Mouse (Mus musculus) heart, adult 9 months (tissue): ENCODE results near the gene Ephb1.

Experiments used
- DNase-seq, 2 experiments: peaks; one replicate each; pipeline ENCODE4 v3.0.0; 2022; ENCODE audit warnings: low spot score in 2 of 2

Gene Ephb1

DNA sequence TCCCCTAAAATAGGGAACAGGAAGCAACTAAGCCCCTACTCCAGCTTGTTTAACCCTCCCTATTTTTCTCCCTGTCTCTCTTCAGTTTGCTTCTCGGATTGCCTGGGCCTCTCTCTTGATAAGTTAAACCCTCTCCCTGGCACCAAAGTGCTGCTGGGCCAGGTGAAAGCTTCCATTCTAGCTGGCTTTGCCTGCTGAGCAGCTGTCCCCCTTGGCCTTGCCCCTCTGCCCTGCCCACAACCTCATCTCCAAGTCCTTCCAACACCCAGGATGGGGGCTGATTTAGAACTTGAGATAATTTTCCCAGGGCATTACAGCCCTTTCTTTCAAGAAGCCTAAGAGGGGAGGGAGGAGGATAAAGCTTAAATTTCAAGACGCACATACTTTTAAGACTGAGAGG, 174.0 kb downstream of the Ephb1 start:
- no peak for DNase-seq

DNA sequence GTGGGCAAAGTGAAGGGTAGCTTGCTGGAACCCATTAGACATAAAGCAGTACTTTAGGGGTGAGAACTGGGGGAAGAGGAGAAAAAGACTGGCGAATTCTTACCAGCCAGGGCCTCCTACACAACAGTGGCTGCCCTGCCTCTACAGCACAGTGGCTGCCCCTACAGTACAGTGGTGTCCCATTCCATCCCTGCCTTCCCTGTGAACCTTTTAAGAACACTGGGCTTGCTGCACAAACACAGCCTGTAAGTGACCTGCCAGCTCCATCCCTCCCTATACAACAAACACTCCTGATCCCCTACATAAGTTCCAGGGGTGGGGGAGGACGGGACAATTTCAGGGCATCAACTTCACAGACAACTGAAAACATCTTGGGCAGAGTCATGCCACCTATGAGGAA, 174.4 kb downstream of the Ephb1 start:
- DNase-seq: no peak

DNA sequence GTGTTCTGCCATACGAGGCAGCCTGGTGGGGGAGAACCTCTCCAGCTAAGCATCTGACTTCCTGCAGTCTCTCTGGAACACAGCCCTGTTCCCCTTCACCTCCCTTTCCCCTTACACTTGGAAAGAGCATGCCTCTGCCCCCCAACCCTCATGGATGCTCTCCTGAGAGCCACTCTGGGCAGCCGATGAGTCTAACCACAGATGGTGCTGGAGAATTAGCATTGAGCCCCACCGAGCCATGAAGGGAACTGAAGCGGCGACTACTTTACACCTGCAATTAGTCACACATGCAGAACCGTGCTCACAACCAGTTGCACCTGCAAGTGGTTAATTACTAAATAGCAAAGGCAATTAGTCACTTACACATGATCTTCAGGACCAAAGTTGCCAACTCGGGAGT, 184.8 kb downstream of the Ephb1 start:
- no peak for DNase-seq

DNA sequence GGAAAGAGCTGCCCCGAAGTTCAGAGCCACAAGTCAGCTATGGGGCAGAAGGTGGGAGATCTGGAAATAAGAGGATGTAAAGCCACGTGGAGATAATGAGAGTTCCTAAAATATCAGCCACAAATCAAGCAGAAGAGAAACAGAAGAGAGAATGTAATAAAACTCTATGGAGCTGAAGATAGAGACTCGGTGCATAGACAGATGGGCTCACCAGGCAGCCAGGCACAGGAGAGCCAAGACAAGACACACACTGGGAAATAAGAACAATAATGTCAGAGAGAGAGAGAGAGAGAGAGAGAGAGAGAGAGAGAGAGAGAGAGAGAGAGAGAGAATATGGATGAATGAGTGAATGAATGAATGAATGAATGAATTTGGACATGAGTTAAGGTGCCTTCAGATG, 198.6 kb downstream of the Ephb1 start:
- no peak for DNase-seq

DNA sequence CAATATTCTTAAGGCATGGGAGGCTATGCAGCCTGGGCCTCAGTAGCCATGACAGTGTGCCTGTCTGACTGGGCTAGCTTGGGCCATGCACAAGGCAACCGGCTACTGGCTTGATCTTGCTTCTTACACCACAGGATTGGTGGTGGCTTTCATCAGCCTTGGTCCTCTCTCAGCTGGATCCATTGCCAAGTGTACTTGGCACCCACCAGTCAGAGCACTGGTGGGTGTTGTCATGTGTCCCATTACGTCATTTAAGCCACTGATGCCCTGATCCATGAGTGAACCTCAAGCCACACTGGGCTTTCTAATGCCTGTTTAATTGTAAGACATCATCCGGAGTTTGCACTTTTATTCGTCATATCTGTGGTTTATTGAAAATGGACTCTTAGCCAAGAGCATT, 215.3 kb downstream of the Ephb1 start:
- no peak for DNase-seq

DNA sequence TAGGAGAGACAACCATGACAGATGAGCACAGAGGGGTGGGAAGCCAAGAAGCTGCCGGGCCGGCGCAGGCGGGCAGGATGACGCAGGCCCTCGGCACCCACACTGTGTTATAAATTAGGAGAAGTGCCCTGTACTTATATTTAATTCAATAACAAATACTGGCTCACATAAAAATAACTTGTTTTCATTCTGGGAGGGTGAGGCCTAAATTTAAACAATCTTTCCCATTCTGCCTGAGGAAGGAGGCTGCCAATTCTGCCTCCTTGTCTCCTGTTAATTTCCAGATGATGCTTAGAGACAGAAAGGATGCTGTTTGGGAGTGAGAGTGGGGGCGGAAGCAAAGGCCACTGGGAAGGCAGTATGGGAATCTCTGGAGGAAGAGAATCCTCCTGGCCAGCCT, 215.8 kb downstream of the Ephb1 start:
- DNase-seq: no peak

DNA sequence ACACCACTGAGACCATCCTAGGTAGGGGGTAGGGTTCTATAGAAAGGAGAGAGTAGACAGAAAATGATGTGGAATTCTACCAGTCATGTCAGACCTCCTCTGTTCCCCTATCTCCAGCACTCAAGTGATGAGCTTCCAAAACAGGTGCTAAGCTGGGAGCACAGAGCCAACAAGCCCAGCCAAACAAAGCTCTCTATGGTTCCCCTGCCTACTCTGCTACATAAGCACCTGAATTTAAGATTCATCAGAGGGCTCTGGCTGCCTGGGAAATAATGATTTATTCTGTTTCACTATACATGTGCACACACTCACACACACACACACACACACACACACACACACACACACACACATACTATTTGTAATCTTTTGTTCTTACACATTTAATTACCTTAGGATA, 216.3 kb downstream of the Ephb1 start:
- DNase-seq: no peak

DNA sequence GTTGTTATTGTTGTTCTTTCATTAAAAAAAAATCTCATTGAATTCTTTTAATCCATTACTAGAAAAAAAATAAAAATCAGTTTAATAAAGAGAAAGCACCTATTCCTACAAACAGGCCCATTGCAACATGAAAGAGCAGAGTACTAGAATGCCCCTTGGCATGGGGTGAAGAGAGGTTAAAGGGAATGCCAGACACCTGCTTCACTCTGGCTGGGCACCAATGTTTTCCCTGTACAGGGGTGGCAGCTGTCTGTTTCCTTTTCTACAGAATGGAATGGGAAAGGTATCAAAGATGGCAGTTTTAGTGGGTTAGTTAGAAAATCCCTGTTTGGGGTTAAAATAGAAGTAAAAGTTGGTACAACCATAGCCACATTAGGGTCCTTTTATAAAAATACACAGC, 224.0 kb downstream of the Ephb1 start:
- DNase-seq: no peak

DNA sequence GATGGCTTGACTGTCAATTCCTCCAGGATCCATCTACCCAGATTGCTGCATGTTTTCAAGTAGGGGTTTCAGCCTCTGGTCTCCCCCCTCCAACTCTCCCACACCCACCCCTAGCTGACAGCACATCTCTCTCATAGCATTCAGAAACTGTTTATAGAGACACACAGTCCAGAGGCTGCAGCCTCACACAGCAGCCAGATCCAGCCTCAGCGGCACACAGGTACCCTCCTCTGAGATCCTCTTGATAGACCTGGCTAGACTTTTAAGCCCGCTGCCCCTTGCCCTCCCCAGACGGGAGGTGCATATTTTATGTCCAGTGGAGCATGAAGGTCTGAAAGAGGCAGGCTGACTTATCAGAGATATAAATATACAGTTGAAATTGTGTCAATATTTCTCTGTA, 228.0 kb downstream of the Ephb1 start:
- no peak for DNase-seq

DNA sequence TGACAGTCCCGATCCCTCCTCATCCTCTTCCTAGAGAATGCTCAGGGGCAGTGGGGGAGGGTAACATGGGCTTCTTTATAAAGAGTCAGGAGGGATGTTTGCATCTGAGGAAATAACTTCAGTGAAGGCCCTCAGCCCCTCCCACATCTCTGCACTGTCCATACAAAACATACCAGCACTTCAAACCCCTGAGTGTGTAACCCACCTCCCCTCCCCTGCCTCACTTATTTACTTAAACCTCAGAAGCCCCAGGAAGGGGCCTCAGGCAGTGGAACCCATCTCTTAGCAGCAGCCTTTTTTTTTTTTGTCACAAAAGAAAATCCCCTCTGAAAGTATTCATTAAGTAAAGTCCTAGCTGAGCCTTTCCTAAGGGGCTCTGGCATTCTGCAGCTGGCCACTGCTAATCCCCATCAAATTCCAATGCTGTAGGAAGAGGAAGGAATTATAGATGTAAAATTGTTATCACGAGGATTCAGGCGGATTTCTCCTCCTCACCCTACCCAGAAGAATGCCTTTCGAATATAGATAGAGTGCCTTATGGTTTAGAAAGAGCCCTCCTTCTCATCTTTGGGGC, 231.5 kb downstream of the Ephb1 start:
- no peak for DNase-seq

DNA sequence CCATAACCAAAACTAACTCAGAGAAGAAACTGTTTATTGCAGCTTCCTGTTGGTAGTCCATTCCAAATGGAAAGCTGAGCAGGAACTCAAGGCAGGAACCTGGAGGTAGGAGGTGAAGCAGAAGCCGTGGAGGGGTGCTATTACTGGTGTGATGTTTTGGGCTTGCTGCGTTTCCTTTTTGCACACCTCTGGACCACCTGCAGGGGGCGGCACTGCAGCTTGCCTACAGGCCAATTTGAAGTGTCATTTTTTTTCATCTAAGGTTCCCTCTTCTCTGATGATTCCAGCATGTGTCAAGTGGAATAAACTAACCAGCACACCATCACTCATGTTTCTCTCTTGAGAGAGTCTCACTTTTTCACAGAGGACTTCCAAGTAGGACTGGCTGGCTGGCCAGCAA, 235.1 kb downstream of the Ephb1 start:
- DNase-seq: no peak

DNA sequence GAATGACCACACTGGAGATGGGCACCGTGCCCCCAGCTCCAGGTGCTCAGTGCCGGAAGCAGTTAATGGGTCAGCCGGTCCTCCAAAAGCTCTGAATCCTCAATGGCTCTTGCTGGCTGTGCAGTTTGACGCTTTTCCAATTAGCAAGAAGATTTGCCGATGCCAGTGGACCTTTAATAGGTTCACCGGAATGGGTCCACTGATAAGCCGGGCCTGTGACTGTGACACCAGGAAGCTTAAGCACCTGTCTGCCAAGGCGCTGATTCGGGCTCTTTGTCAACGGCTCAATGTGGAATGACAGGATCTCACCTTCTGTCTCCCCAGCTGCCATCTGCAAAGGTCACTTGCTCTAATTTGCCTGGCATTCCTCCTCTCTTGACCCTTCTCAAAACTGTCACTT, 239.2 kb downstream of the Ephb1 start:
- no peak for DNase-seq

DNA sequence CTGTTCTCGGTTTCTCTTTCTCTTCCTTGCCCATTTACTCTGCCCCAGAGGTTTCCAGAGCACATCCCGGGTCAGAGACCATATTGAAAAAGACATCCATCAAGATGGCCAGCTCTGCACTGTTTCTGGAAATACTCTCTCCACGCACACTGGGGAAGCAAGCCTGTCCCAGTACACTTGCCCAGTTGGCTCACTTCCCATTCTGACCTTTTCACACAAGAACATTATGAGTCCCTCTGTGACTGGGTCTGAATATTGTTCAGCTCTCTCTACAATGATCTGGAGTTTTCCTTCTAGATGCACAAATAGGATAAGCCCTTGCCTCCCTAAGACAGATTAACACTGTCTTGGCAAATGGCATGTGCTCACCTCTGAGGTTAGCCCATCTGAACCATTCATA, 243.0 kb downstream of the Ephb1 start:
- no peak for DNase-seq

DNA sequence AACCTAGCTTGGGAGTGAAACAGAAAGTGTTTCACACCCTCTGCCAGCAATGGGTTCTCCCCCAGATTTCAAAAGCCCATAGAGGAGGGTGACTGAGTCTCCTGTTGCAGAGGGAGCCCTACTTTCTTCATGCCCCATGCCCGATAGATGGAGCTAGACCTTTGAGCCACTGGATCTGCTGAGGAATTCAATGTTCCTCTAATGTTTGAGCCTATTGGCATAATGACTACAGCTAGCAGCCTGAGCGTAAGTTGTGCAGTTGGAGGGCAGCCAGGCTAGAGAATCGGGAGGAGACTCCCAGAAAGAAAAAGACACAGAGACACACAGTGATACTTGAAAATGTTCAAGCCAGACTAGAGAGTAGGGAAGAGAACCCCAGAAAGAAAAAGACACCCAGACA, 246.5 kb downstream of the Ephb1 start:
- no peak for DNase-seq

DNA sequence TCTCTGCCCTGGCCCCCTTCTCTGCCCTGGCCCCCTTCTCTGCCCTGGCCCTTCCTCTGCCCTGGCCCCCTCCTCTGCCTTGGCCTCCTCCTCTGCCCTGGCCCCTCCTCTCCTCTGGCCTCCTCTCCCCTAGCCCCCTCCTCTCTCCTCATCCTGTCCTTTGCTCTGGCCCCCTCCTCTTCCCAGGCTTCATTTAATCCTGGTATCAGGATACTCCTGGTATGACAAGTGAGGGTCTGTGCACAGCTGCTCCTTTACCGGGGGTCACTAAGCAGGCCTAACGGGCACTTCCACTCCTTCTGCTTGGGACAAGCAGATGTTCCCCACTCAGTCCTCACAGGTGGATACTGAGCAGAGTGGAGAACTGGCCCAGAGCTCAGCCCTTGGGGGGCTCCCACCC, 247.3 kb downstream of the Ephb1 start:
- no peak for DNase-seq

DNA sequence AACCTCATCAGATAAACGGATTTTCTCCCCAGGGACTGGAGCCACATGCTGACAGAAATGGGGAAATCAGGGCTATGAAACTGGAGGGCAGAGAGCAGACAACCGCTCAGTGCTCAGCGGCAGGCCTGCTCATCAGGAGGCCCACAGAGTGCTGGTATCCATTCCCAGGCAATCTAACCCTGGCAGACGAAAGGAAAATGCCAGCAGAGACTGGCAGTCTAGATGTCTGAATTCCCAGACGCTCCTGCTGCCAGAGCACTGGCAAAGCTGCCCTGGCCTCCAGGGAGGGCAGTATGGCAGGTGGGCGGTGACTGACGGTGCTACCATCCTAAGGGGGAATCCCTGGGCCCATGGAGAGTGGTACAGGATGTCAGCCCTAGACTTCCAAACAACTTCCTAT, 257.7 kb downstream of the Ephb1 start:
- no peak for DNase-seq

DNA sequence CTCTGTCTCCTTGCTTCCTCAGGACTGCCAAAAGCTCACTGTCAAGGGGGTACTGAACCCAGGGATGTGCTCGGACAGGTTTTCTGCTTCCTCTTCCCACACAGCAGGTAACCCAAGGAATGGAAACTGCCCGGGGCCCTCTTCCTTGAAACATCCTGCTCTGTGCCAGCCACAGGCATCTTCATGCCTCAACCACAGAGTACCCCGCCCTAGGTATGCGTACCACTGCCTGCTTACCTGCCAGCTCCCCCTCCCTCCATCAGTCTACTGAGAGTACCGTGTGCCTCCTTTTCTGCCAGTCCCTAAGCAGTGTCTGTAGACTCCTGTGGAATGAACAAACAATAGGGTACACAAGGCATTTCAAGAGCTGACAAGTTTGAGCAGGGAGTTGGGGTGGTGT, 265.9 kb downstream of the Ephb1 start:
- DNase-seq: no peak

DNA sequence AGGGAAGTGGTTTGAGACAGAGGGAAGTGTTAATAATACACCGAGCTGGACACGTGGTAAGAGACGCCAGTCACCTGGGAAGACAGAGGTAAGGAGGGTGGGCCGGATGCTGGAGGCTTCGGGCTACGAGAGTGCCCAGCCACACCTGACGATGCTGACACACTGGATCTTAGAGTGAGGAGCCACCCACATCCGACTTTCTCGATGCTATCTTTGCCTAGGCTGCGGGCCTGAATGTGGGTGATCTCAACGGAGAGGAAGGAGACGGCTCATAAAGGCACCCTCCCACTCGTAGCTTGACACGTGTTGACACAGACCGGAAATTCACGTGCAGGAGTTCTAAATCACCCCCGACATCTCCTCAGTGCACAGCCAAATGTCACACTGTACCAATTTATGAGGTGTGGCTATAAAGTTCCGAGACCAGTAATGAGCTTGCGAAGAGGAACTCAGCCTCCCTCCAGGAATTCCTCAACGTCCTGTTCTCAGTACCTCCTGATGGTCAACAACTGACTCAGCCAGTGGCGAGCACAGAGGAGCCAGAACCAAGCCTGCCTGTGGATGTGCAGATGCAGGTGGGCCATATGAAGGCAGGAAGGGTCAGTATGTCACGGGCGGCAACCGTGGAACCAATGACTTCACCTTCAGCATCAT, 268.3 kb downstream of the Ephb1 start:
- DNase-seq: no peak

DNA sequence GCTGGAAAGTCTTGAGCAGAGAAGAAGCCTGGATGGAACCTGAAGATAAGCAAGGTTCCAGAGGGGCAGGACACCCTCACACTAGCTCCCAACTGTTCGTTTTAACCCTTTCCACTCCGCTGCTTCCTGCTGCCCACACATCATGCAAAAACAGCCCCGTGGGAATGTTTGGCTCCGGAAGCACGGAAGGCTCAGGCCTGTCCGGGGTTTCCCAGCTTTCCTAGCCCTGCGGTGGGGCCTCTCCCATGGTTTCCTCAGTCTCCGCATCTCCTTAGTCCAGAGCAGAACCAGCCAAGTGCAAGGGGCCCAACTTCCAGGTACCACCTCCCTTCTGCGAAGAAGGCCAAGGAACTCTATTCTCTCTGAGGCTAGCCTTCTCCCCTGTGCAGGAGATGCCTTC, 269.0 kb downstream of the Ephb1 start:
- no peak for DNase-seq

DNA sequence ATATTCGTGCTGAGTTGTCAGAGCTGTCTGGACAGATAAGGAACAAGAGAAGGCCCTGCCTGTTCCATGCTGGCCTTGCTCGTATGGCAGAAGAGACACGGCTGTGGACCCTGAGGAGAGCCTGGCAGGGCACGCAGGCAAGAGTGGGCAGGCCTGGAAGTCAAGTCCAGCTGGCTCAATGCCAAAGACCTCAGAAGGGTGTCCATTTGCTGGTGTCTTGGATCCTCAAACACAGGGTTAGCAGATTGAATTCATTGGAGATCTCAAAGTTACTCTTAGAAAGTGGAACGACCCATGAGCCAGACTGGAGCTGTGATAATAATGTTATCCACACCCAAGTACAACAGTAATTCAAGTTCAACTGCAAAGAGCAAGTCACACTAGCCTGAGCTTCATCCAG, 273.6 kb downstream of the Ephb1 start:
- DNase-seq: no peak

DNA sequence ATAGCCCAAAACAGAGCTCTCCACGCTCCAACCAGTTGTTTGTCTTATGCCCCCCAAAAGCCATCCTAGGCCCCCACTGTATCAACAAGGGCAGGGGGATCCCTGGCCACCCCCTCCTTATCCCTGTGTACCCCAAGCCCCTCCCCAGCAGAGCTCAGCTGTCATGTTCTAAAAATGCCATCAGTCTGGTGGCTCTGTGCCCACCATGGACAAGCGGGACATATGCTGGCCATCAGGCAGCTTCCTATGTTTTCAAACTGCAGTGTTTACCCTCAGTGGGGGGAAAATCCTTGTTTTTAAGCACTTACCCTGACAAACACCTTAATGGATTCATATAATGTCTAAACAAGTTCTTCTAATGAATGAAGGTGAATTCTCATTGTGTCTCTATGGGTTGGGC, 275.3 kb downstream of the Ephb1 start:
- no peak for DNase-seq

DNA sequence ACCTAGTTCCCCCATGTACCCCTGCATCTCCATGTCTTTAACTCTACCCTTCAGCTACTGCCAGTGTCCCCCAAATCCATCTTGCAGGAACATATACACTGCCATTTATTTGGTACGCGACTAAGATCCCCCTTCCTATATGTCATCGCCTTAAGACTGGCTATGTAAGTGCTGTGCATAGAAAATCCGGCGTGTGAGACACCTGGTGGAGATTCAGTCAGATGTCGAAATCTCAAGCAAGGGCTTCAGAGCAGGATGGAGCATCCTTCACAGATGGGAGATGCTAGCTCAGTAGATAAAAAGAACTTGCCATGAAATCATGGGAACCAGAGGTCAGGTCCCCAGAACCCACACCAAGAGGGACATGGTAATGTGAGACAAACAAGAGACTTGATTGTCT, 276.3 kb downstream of the Ephb1 start:
- DNase-seq: no peak

DNA sequence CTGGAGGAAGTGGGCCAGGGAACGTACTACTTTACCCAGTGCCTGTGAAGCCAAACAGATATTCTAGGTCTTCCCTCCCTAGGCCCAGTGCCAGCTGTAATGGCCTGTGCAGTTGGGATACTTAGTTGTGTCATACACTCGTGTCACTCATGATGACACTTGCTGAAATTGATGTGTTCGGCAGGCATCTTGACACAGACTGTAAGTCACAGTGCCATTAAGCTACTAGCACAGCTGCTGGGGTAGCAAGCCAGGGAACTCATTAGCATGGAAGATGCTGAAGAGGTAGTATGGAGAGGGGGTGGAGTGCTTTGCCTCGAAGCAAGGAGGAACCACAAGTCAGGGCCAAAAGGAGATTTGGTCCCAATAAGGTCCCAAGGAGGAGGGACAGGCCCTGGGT, 279.0 kb downstream of the Ephb1 start:
- DNase-seq: no peak

DNA sequence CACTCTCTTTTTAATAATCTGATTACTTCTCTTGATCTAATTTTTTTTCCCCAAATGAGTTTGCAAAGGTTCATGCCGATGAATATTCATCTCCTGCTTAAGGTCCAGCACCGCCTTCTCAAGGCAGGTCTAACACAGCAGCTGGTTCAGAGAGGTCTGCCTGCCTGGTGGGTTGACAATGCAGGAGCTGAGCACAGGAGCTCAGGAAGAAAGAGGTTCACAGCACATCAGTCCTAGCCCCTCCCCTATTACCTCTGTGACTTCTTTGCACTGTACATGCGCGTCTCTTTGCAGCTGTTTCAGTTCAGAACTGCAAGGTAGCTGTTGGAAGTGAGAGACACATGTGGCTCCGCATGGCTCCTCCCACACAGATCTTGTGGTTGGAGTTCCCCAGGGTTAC, 281.1 kb downstream of the Ephb1 start:
- DNase-seq: no peak
